Mouse (Mus musculus) 3T3-L1 (cell line): ENCODE data around the gene 1810055G02Rik.

Source experiments
- DNase-seq: peaks from one replicate; pipeline ENCODE4 v3.0.0-alpha.2; 2015; ENCODE audit warnings: low read depth, low spot score

1810055G02Rik gene

GRCm38 (mm10) chr19:3708078-3709012 lies at the start of gene 1810055G02Rik:
1810055G02Rik (plus strand) TSS chr19:3708293.
- peak; percentile 98 for DNase-seq

DNA sequence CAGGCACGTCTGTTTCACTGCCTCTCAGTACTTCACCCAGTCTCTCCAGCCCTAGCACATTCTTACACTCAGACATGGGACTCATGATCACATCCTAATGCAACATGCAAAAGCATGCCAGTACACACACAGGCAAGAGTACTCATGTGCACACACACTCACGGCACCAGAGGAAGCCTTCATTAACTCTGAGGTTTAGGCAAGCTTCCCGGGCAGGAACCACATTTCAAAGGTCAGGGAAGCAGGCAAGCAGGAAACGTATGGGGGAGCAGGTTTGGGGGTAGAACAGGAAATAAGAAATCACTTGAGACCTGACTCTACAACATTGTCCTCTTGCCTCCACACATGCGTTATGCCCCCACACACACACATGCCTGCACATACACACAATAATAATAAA lies 42.6 kb upstream of the 1810055G02Rik start:
- no peak for DNase-seq

DNA sequence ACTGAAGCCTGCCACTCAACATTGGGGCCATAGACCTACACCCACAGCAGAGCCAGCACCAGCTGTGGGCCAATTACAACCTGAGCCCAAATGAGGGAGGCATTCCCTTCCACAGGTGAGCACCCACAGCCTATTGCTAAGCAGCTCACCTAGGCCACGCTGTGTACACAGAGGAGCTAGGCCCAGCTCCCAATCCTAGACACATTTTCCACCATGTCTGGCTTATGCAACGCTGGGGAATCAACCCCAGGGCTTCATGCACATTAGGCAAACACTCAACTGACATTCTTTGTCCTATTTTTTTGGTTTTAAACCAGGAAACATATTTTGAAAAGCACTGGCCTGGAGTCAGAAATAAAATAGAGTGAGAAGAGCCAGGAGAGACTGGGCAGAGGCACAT lies 41.5 kb upstream of the 1810055G02Rik start:
- peak; percentile 67 for DNase-seq

GRCm38 (mm10) chr19:3667155-3667895 lies 40.8 kb upstream of the 1810055G02Rik start:
- DNase-seq: peak; percentile 69

- DNase-seq: no peak
Observed at GRCm38 (mm10) chr19:3667979-3668378, 40.1 kb upstream of the 1810055G02Rik start.

- no peak for DNase-seq
Observed at GRCm38 (mm10) chr19:3668551-3668950, 39.5 kb upstream of the 1810055G02Rik start.

GRCm38 (mm10) chr19:3669100-3669499 lies 39.0 kb upstream of the 1810055G02Rik start:
- DNase-seq: peak; percentile 69

DNA sequence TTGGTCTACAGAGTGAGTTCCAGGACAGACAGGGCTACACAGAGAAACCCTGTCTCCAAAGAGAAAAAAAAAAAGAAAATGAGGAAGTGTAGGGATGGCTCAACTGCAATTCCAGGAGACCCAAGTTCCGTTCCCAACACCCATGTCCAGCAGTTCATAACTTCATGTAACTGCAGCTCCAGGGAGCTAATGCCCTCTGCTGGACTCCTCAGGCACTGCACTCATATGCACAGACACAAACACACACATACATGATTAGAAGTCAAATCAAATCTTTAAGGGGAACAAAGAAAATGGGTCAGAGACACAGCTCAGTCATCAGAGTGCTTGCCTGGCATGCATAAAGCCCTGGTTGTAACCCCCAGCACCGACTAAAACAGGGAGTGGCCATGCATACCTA lies 34.9 kb upstream of the 1810055G02Rik start:
- no peak for DNase-seq

- no peak for DNase-seq
Observed at GRCm38 (mm10) chr19:3674122-3674855, 33.8 kb upstream of the 1810055G02Rik start.

- DNase-seq: no peak
Observed at GRCm38 (mm10) chr19:3680732-3681131, 27.4 kb upstream of the 1810055G02Rik start.

GRCm38 (mm10) chr19:3681310-3681934 lies 26.7 kb upstream of the 1810055G02Rik start:
- peak; percentile 91 for DNase-seq

GRCm38 (mm10) chr19:3684414-3684813 lies 23.7 kb upstream of the 1810055G02Rik start:
- DNase-seq: no peak

- DNase-seq: no peak
Observed at GRCm38 (mm10) chr19:3684957-3685580, 23.0 kb upstream of the 1810055G02Rik start.

DNA sequence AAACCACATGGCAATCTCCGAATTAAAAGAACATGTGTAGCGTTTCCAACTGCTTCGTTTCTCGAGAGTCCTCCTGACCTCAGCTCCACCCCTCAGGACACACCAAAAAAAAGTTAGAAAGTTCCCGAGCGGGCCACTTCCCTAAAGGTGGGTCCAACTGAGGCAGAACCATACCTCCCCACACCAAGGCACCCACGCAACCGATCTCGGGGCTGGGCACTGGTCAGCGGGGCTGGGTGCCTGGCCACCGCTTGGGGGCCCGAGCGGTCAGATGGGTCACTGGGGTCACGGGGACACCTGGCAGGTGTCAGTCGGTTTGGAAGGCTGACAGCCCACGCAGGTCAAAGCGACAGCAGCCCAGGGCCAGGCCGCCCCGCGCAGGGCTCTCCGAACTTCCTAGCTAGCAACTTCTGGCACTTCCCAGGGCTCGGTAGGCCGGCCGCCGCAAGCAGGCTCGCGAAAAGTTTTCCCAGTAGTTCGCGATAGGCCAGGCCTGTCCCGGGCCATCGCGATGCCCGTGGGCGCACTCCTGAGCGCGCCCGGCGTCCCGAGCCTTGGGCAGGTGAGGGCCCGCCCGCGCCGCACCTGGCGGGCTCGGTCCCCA lies 22.4 kb upstream of the 1810055G02Rik start:
- no peak for DNase-seq

DNA sequence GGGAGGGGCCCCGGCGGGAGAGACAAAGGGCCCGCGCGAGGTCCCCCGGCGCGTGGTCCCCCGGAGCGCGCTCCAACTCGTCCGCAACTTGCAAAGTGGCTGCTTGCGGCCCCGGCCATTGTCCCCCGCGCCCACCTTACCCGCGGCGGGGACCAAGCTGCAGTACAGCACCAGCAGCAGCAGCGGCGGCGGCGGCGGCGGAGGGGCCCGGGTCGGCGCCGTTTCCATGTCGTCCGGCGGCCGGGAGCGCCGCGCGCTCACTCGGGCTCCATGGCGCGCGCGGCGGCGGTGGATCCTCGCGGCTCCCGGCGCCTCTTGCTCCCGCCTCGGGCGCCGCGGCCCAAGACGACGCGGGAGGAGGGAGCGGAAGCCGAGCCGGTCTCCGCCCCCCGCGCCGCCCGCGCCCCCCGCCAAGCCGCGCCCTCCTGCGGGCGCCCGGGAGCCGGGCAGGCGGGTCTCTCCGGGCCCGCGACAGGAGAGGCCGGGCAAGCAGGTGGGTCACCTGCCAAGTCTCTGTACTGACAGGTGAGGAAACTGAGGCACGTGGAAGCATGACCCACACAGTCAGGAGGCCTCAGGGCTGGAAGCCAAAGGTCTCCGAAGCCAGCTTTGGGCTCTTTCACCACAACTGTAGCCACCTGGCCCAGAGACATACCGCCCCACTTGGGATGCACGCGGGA lies 21.7 kb upstream of the 1810055G02Rik start, which contains the start of gene Lrp5:
Lrp5 (minus strand) TSS at position 350 of the 680 bp plus-strand sequence.
- no peak for DNase-seq

DNA sequence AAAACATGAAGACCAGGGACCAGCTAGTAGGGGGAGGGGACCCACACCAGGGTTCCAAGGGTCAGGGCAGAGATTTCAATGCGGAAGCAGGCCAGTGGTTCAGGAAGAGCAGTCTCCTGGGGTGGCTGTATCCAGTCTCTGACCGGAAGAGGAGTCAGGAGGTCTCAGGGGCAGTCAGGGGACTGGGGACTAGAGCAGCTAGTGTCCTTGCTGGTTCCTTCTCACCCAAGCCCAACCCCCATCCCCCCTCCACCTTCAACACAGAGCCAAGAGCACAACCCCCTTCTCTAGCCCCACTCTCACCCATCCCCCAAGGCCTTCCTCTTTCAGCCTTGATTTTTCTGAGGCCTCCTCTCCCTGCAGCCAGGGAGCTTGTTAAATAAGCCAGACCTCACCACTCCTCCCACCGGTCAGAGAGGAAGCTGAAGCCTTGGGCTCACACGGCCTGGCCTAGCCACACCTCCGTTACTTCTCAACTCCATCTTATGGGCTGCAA lies 20.4 kb upstream of the 1810055G02Rik start:
- DNase-seq: no peak

- DNase-seq: no peak
Observed at GRCm38 (mm10) chr19:3691337-3691736, 16.8 kb upstream of the 1810055G02Rik start.

GRCm38 (mm10) chr19:3692414-3693145 lies 15.5 kb upstream of the 1810055G02Rik start:
- DNase-seq: peak; percentile 87

GRCm38 (mm10) chr19:3694476-3694875 lies 13.6 kb upstream of the 1810055G02Rik start:
- DNase-seq: no peak
